Mouse (Mus musculus) adrenal gland, postnatal 36 days (tissue): ENCODE results near the gene Nudt9. TPM values are rescaled to one million over a fixed set of nuclear protein-coding genes. Genes with fewer than 3 reads are reported as not detected.

ENCODE experiments used
- DNase-seq, 2 experiments: peaks; one replicate each; pipeline ENCODE4 v3.0.0; 2021; ENCODE audit warnings: mixed read lengths in 1 of 2
- total RNA-seq, 2 experiments: library from RNA; stranded (reverse); gene quantifications; 2 replicates each; pipeline ENCODE4 v1.2.3; 2021

Gene Nudt9
- total RNA-seq, 2 experiments from 2014 or later = 58.6 to 67.5 TPM

- DNase-seq = no peak
These were observed 10.3 kb upstream of the Nudt9 start for GRCm38 (mm10) chr5:104035824-104036223.

GRCm38 (mm10) chr5:104036686-104037085, 9.4 kb upstream of the Nudt9 start:
- DNase-seq = no peak

GRCm38 (mm10) chr5:104039154-104039932, 6.8 kb upstream of the Nudt9 start:
- peak; percentile 47 to 65 for DNase-seq

GRCm38 (mm10) chr5:104042906-104043305, 3.2 kb upstream of the Nudt9 start:
- DNase-seq = no peak

GRCm38 (mm10) chr5:104043704-104044103, 2.4 kb upstream of the Nudt9 start:
- DNase-seq = no peak

- peak; percentile 19 to 23 for DNase-seq
These were observed 1.3 kb downstream of the Nudt9 start for GRCm38 (mm10) chr5:104047200-104048105.

- no peak for DNase-seq
These were observed 2.0 kb downstream of the Nudt9 start for GRCm38 (mm10) chr5:104048139-104048538.

GRCm38 (mm10) chr5:104052956-104053355, 6.8 kb downstream of the Nudt9 start:
- peak in 1 of 2 experiments; percentile 25 for DNase-seq

GRCm38 (mm10) chr5:104054938-104055337, 8.8 kb downstream of the Nudt9 start:
- DNase-seq = no peak

GRCm38 (mm10) chr5:104055816-104056215, 9.7 kb downstream of the Nudt9 start:
- DNase-seq = no peak

GRCm38 (mm10) chr5:104056295-104056694, 10.2 kb downstream of the Nudt9 start:
- peak; percentile 50 to 55 for DNase-seq

- peak; percentile 57 to 72 for DNase-seq
These were observed 11.9 kb downstream of the Nudt9 start for GRCm38 (mm10) chr5:104058021-104058420.

GRCm38 (mm10) chr5:104059628-104060027, 13.5 kb downstream of the Nudt9 start:
- no peak for DNase-seq

GRCm38 (mm10) chr5:104060429-104060828, 14.3 kb downstream of the Nudt9 start:
- no peak for DNase-seq

- DNase-seq = no peak
These were observed 16.0 kb downstream of the Nudt9 start for GRCm38 (mm10) chr5:104061936-104062772.

GRCm38 (mm10) chr5:104062773-104063551, 16.9 kb downstream of the Nudt9 start:
- no peak for DNase-seq

- DNase-seq = peak in 1 of 2 experiments; percentile 21
These were observed 22.6 kb downstream of the Nudt9 start for GRCm38 (mm10) chr5:104068751-104069150.

GRCm38 (mm10) chr5:104071048-104071447, 24.9 kb downstream of the Nudt9 start:
- no peak for DNase-seq

- DNase-seq = no peak
These were observed 26.3 kb downstream of the Nudt9 start for GRCm38 (mm10) chr5:104072272-104072886.

GRCm38 (mm10) chr5:104073602-104074001, 27.5 kb downstream of the Nudt9 start:
- DNase-seq = no peak

GRCm38 (mm10) chr5:104074388-104074787, 28.3 kb downstream of the Nudt9 start:
- DNase-seq = peak; percentile 75 to 86
